Mouse (Mus musculus): Measurements from ENCODE around the gene Il1a. TPM values are rescaled to one million over a fixed set of nuclear protein-coding genes. Genes with fewer than 3 reads are reported as not detected.

The Il1a gene
- total RNA-seq, 2 experiments from 2014 or later = 0.44 to 0.50 TPM

DNA sequence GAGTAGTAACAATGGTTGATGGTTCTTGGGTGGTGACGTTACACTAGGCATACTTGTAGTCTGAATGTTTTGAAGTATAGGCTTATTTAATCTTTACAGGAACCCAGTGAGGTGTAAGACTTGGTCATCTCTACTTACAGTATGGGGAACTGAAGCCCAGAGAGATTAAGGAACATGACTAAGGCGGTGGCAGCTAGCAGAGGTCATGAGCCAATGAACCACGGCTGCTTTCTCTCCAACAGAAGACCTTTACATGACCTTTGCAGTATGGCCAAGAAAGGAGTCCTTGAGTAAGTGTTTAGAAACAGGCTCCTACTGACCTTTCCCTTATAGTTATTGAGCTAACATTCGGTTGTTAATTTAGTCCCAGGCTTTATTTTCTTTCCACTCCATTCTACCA lies 3.8 kb downstream of the Il1a start:
- intact Hi-C loops (cut with DNase I) = no loop called here
- no peak for TF ChIP-seq CTCF (IDR thresholded peaks at IDR 0.05)
- no peak for DNase-seq (ENCODE audit: extremely low spot score in 1 of 2, low spot score in 2 of 2)
- H3K27ac ChIP-seq = no peak overlapping the region
- H3K4me3 ChIP-seq = no peak overlapping the region

DNA sequence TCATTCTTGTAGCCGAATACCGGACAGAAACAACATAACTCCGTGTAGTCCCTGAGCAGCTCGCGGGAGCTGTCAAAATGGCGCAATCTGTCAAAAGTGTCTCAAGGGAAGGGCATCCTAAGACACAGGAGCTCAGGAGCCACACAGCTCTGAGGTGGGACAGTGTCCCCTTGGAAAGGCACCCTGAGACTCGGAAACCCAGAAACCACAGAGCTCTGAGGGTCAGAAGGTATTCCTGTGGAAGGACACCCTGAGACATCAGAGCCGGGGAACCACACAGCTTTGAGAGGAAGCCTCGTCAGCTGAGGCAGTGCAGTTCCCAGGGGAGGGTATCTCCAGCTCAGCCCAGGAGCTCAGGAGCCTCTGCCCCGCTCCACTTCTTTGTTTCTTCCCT lies 12.2 kb downstream of the Il1a start:
- Histone ChIP-seq H3K4me3 (peak overlapping the region; percentile 51), H3K27ac (peak overlapping the region; percentile 95)
- no peak for TF ChIP-seq CTCF (IDR thresholded peaks at IDR 0.05)
- intact Hi-C loops (cut with DNase I) = loop anchor here (5.0 kb wide), 1 partner anchor 110 kb away; no protein-coding TSS in a partner anchor
- peak in 1 of 2 experiments; percentile 24 for DNase-seq (ENCODE audit: extremely low spot score in 1 of 2, low spot score in 2 of 2)

DNA sequence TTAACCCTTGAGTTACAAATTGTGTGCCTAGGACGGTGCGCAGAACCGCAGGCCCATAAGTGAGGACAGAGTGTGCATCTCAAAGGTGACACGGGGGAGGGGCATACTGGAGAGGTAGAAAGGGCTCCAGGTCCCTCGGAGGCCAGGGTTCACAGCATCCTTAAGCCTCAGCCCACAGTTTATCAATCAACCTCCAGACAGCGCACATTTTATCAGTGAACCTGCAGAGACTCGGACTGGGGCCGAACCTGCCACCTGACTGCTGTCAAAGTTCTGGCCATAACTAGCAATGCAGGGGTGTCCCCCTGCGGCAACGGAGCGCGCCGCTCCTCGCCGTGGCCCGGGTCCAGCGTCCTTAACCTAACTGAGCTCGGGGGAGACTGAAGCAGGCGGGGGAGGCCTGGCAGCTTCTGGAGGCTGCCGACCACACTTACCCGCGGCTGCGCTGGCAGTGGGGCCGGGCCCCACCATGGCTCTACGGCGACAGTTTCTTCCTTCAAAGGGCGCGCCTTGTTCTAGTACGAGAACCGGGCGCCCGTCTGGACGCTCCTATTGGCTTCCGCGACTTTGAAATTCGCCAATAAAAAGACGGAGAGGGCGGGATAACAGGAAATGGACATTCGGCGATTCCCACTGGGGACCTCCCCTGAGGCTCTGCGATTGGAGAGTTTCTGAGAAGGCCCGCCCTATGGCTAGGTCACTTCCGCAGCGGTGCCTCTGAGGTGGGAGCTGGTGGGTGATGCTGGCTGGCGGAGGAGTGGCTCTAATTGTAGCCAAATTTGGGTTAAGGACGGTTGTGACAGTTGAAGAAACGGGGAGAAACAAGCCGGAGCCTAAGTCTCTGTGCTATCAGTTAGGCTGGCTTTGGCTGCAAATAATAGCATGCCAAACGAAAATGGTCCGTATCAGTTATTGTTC lies 12.8 kb downstream of the Il1a start, which contains the start of gene Ckap2l:
Gene Ckap2l, minus strand, starts transcription at position 542 of the 918 bp plus-strand sequence.
- intact Hi-C loops (cut with DNase I) = loop anchor here (5.0 kb wide), 1 partner anchor 110 kb away; no protein-coding TSS in a partner anchor

GRCm38 (mm10) chr2:129296086-129296485 lies 13.7 kb downstream of the Il1a start:
- intact Hi-C loops (cut with DNase I) = loop anchor here (5.0 kb wide), 1 partner anchor 111 kb away; no protein-coding TSS in a partner anchor
- H3K4me3 ChIP-seq = no peak overlapping the region
- no peak for DNase-seq (ENCODE audit: extremely low spot score in 1 of 2, low spot score in 2 of 2)
- no peak overlapping the region for H3K27ac ChIP-seq
- TF ChIP-seq CTCF (IDR thresholded peaks at IDR 0.05) = no peak

More for the DNA sequence above, 12.8 kb downstream of the Il1a start, which contains the start of gene Ckap2l:
- peak within 1 kb of the TSS; percentile 95 for H3K27ac ChIP-seq
- peak within 1 kb of the TSS; percentile 51 for H3K4me3 ChIP-seq
- DNase-seq (ENCODE audit: extremely low spot score in 1 of 2, low spot score in 2 of 2) = peak; percentile 96 to 97
- TF ChIP-seq CTCF (IDR thresholded peaks at IDR 0.05) = no peak

- TF ChIP-seq CTCF (IDR thresholded peaks at IDR 0.05) = no peak
- DNase-seq (ENCODE audit: extremely low spot score in 1 of 2, low spot score in 2 of 2) = no peak
- intact Hi-C loops (cut with DNase I) = loop anchor here (5.0 kb wide), 1 partner anchor 112 kb away; no protein-coding TSS in a partner anchor
- H3K4me3 ChIP-seq = no peak overlapping the region
- no peak overlapping the region for H3K27ac ChIP-seq
Measured at GRCm38 (mm10) chr2:129295075-129295474, 14.7 kb downstream of the Il1a start.

DNA sequence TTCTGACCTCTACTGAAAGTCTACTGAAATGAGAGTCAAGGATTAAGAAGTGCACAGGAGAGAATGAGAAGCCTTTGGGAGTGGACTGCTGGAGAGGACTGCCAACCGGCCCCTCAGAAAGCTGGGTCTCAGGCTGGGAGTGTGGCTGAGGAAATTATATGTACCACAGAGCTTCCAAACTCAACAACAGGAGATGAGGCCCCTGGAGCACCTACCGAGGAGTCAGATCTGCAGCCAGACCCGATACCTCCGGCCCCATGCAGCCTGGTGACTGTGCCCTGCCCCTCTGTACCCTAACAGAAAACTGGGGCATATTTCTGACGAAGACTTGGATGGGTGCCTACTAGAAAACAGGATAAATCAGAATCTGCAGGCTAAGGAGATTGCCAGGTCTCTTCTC lies 35.9 kb downstream of the Il1a start:
- Histone ChIP-seq H3K27ac (no peak overlapping the region), H3K4me3 (no peak overlapping the region)
- DNase-seq (ENCODE audit: extremely low spot score in 1 of 2, low spot score in 2 of 2) = no peak
- no peak for TF ChIP-seq CTCF (IDR thresholded peaks at IDR 0.05)
- intact Hi-C loops (cut with DNase I) = no loop called here

- DNase-seq (ENCODE audit: extremely low spot score in 1 of 2, low spot score in 2 of 2) = no peak
- TF ChIP-seq CTCF (IDR thresholded peaks at IDR 0.05) = no peak
- H3K27ac ChIP-seq = no peak overlapping the region
- H3K4me3 ChIP-seq = no peak overlapping the region
- intact Hi-C loops (cut with DNase I) = no loop called here
Measured at GRCm38 (mm10) chr2:129270621-129271020, 39.2 kb downstream of the Il1a start.

- DNase-seq (ENCODE audit: extremely low spot score in 1 of 2, low spot score in 2 of 2) = no peak
- intact Hi-C loops (cut with DNase I) = no loop called here
- no peak overlapping the region for H3K27ac ChIP-seq
- TF ChIP-seq CTCF (IDR thresholded peaks at IDR 0.05) = no peak
- no peak overlapping the region for H3K4me3 ChIP-seq
Measured at GRCm38 (mm10) chr2:129269986-129270385, 39.8 kb downstream of the Il1a start.

GRCm38 (mm10) chr2:129269161-129269643 lies 40.6 kb downstream of the Il1a start:
- intact Hi-C loops (cut with DNase I) = no loop called here

GRCm38 (mm10) chr2:129267738-129268137 lies 42.0 kb downstream of the Il1a start:
- TF ChIP-seq CTCF (IDR thresholded peaks at IDR 0.05) = no peak
- no peak overlapping the region for H3K27ac ChIP-seq
- no peak overlapping the region for H3K4me3 ChIP-seq
- DNase-seq (ENCODE audit: extremely low spot score in 1 of 2, low spot score in 2 of 2) = no peak
- intact Hi-C loops (cut with DNase I) = no loop called here

More at GRCm38 (mm10) chr2:129269161-129269643, 40.6 kb downstream of the Il1a start:
- no peak overlapping the region for H3K27ac ChIP-seq
- DNase-seq (ENCODE audit: extremely low spot score in 1 of 2, low spot score in 2 of 2) = no peak
- TF ChIP-seq CTCF (IDR thresholded peaks at IDR 0.05) = no peak
- no peak overlapping the region for H3K4me3 ChIP-seq

GRCm38 (mm10) chr2:129265316-129265715 lies 44.5 kb downstream of the Il1a start:
- Histone ChIP-seq H3K27ac (no peak overlapping the region), H3K4me3 (no peak overlapping the region)
- intact Hi-C loops (cut with DNase I) = no loop called here
- DNase-seq (ENCODE audit: extremely low spot score in 1 of 2, low spot score in 2 of 2) = no peak
- TF ChIP-seq CTCF (IDR thresholded peaks at IDR 0.05) = no peak

- no peak for DNase-seq (ENCODE audit: extremely low spot score in 1 of 2, low spot score in 2 of 2)
- intact Hi-C loops (cut with DNase I) = no loop called here
- H3K27ac ChIP-seq = no peak overlapping the region
- no peak overlapping the region for H3K4me3 ChIP-seq
- TF ChIP-seq CTCF (IDR thresholded peaks at IDR 0.05) = no peak
Measured at GRCm38 (mm10) chr2:129263073-129263472, 46.7 kb downstream of the Il1a start.

Data from left cerebral cortex, adult 2 months (tissue).